Mouse (Mus musculus) activated CD4-positive, CD25-positive, alpha-beta regulatory T cell, adult 9 weeks (primary cell): ENCODE results near the gene Myg1. TPM values are rescaled to one million over a fixed set of nuclear protein-coding genes. Genes with fewer than 3 reads are reported as not detected.

ENCODE experiments used
- polyA plus RNA-seq: library from polyadenylated mRNA; unstranded; fragments of 100-300 nt; shearing (Covaris generic); gene quantifications from one replicate; pipeline ENCODE4 v1.2.1, GENCODE M21; 2017

Myg1 gene
- polyA plus RNA-seq, result 99.5 TPM

GRCm38 (mm10) chr15:102331610-102332015 is at the start of gene Myg1:
TSS of gene Myg1 (plus strand) at chr15:102331709.

GRCm38 (mm10) chr15:102295633-102296367 is 35.7 kb upstream of the Myg1 start, which contains the start of gene Espl1:
TSS of gene Espl1 (plus strand) at chr15:102296266.

GRCm38 (mm10) chr15:102326022-102326576 is 5.4 kb upstream of the Myg1 start, which contains the start of gene Pfdn5:
TSS of gene Pfdn5 (plus strand) at chr15:102326116.

GRCm38 (mm10) chr15:102350138-102350941 is 18.8 kb downstream of the Myg1 start, which contains the start of gene Aaas:
TSS of gene Aaas (minus strand) at chr15:102350771.

GRCm38 (mm10) chr15:102366733-102367344 is 35.3 kb downstream of the Myg1 start, which contains the start of gene Sp7:
TSS of gene Sp7 (minus strand) at chr15:102367182.

Other genes starting within 250 kb of the Myg1 start
- gene Tns2, start 231.3 kb upstream of the Myg1 start, polyA plus RNA-seq, result 1.7 TPM
- gene Spryd3, start 195.5 kb upstream of the Myg1 start, polyA plus RNA-seq, result 63.5 TPM
- gene Igfbp6, start 187.3 kb upstream of the Myg1 start, polyA plus RNA-seq, result 0.33 TPM
- gene Soat2, start 181.2 kb upstream of the Myg1 start, polyA plus RNA-seq, result 1.5 TPM
- gene Zfp740, start 128.5 kb upstream of the Myg1 start, polyA plus RNA-seq, result 68.1 TPM
- gene Csad, start 127.0 kb upstream of the Myg1 start, polyA plus RNA-seq, result 12.4 TPM
- 962 TPM for gene Itgb7, start 99.8 kb upstream of the Myg1 start, polyA plus RNA-seq
- 46.7 TPM for gene Rarg, start 74.2 kb upstream of the Myg1 start, polyA plus RNA-seq
- gene Gm9918, start 61.1 kb upstream of the Myg1 start, polyA plus RNA-seq, result not detected
- 82.2 TPM for gene Mfsd5, start 52.3 kb upstream of the Myg1 start, polyA plus RNA-seq
- gene Espl1, start 35.4 kb upstream of the Myg1 start, polyA plus RNA-seq, result 3.0 TPM
- gene Pfdn5, start 5.6 kb upstream of the Myg1 start, polyA plus RNA-seq, result 582 TPM
- gene Aaas, start 19.1 kb downstream of the Myg1 start, polyA plus RNA-seq, result 58.8 TPM
- gene Sp7, start 35.5 kb downstream of the Myg1 start, polyA plus RNA-seq, result not detected
- gene Sp1, start 74.4 kb downstream of the Myg1 start, polyA plus RNA-seq, result 19.6 TPM
- gene Amhr2, start 113.7 kb downstream of the Myg1 start, polyA plus RNA-seq, result not detected
- gene Prr13, start 127.3 kb downstream of the Myg1 start, polyA plus RNA-seq, result 748 TPM
- 119 TPM for gene Pcbp2, start 138.8 kb downstream of the Myg1 start, polyA plus RNA-seq
- not detected for gene Gm10337, start 172.0 kb downstream of the Myg1 start, polyA plus RNA-seq
- gene Map3k12, start 185.4 kb downstream of the Myg1 start, polyA plus RNA-seq, result 11.1 TPM
- 55.5 TPM for gene Tarbp2, start 186.5 kb downstream of the Myg1 start, polyA plus RNA-seq
- 4.6 TPM for gene Npff, start 193.2 kb downstream of the Myg1 start, polyA plus RNA-seq